Mouse (Mus musculus) left cerebral cortex, postnatal 14 days (tissue): Measurements from ENCODE around the gene Dlgap1. TPM values are rescaled to one million over a fixed set of nuclear protein-coding genes. Genes with fewer than 3 reads are reported as not detected.

Experiments used
- DNase-seq, 2 experiments: peaks; one replicate each; pipeline ENCODE4 v3.0.0; 2021 to 2022; ENCODE audit warnings: low spot score in 2 of 2, mixed read lengths in 1 of 2
- intact Hi-C: fragments of 180-260 bp; cut with DNase I; formaldehyde crosslinking; loops from one replicate; pipeline ENCODE4 v1.15.1; 2025
- long read RNA-seq, 2 experiments: library from polyadenylated mRNA; stranded (forward); transcript quantifications; one replicate each; pipeline ENCODE4 v2.0.0; 2021
- total RNA-seq, 2 experiments: library from RNA; stranded (reverse); gene quantifications; 2 replicates each; pipeline ENCODE4 v1.2.3; 2021

Gene Dlgap1
- 100 to 1,000 TPM; 316 to 326 TPM for total RNA-seq
- long read RNA-seq, experiment 1, full-length matches to known transcripts: 51 of 200 reads
- long read RNA-seq, experiment 1, partial matches to known transcripts: 65 of 200 reads
- long read RNA-seq, experiment 1, other reads (novel, unspliced or antisense): 84 of 200 reads
- long read RNA-seq, experiment 2, full-length matches to known transcripts: 55 of 174 reads
- long read RNA-seq, experiment 2, partial matches to known transcripts: 54 of 174 reads
- long read RNA-seq, experiment 2, other reads (novel, unspliced or antisense): 65 of 174 reads

- intact Hi-C loops: loop anchor here (5.0 kb wide), 2 partner anchors 367 to 407 kb away; no protein-coding TSS in a partner anchor
Observed at GRCm38 (mm10) chr17:69969021-69969815, at the start of gene Dlgap1. Gene Dlgap1, plus strand, starts transcription at chr17:69969073.

GRCm38 (mm10) chr17:69954936-69955335, 13.9 kb upstream of the Dlgap1 start:
- intact Hi-C loops: no loop called here
- no peak for DNase-seq

More at GRCm38 (mm10) chr17:69969021-69969815, at the start of gene Dlgap1:
- peak; percentile 56 to 73 for DNase-seq

- intact Hi-C loops: loop anchor here (5.0 to 10.0 kb wide), 3 partner anchors 368 to 408 kb away; no protein-coding TSS in a partner anchor
- DNase-seq: peak; percentile 45 to 51
Observed at GRCm38 (mm10) chr17:69969816-69970750, 1.2 kb downstream of the Dlgap1 start.

- DNase-seq: no peak
- intact Hi-C loops: loop anchor here (10.0 kb wide), 1 partner anchor 372 kb away; no protein-coding TSS in a partner anchor
Observed at GRCm38 (mm10) chr17:69973081-69973480, 4.2 kb downstream of the Dlgap1 start.

- intact Hi-C loops: loop anchor here (10.0 kb wide), 1 partner anchor 371 kb away; no protein-coding TSS in a partner anchor
- no peak for DNase-seq
Observed at GRCm38 (mm10) chr17:69973991-69974390, 5.1 kb downstream of the Dlgap1 start.

GRCm38 (mm10) chr17:69982236-69982923, 13.5 kb downstream of the Dlgap1 start:
- intact Hi-C loops: no loop called here
- no peak for DNase-seq

GRCm38 (mm10) chr17:69996406-69996805, 27.5 kb downstream of the Dlgap1 start:
- no peak for DNase-seq
- intact Hi-C loops: no loop called here

GRCm38 (mm10) chr17:70002026-70002425, 33.2 kb downstream of the Dlgap1 start:
- DNase-seq: no peak
- intact Hi-C loops: no loop called here

- DNase-seq: no peak
- intact Hi-C loops: no loop called here
Observed at GRCm38 (mm10) chr17:70004628-70005027, 35.8 kb downstream of the Dlgap1 start.

- DNase-seq: peak in 1 of 2 experiments; percentile 31
- intact Hi-C loops: no loop called here
Observed at GRCm38 (mm10) chr17:70007607-70008006, 38.7 kb downstream of the Dlgap1 start.

GRCm38 (mm10) chr17:70016511-70016910, 47.6 kb downstream of the Dlgap1 start:
- intact Hi-C loops: no loop called here
- DNase-seq: no peak

GRCm38 (mm10) chr17:70020376-70020775, 51.5 kb downstream of the Dlgap1 start:
- no peak for DNase-seq
- intact Hi-C loops: no loop called here

- DNase-seq: no peak
- intact Hi-C loops: no loop called here
Observed at GRCm38 (mm10) chr17:70022618-70023017, 53.7 kb downstream of the Dlgap1 start.

- DNase-seq: no peak
- intact Hi-C loops: no loop called here
Observed at GRCm38 (mm10) chr17:70034862-70035261, 66.0 kb downstream of the Dlgap1 start.

GRCm38 (mm10) chr17:70040751-70041430, 72.0 kb downstream of the Dlgap1 start:
- intact Hi-C loops: no loop called here
- DNase-seq: peak; percentile 44 to 45

- intact Hi-C loops: no loop called here
- DNase-seq: no peak
Observed at GRCm38 (mm10) chr17:70068281-70068680, 99.4 kb downstream of the Dlgap1 start.

- DNase-seq: no peak
- intact Hi-C loops: no loop called here
Observed at GRCm38 (mm10) chr17:70072066-70072465, 103.2 kb downstream of the Dlgap1 start.

- DNase-seq: peak in 1 of 2 experiments; percentile 10
- intact Hi-C loops: no loop called here
Observed at GRCm38 (mm10) chr17:70088220-70088619, 119.3 kb downstream of the Dlgap1 start.
